Mouse (Mus musculus): ENCODE measurements at regions not wholly inside any gene's neighbourhood (a gene's known extent, or its start where the extent isn't known, plus 50 kb on each side); places are given as distances from the start of the nearest gene placed in this dataset.
"Not testable (repeated sequence)": the region's sequence is repeated elsewhere in the genome, so short reads cannot be mapped to it uniquely, and the experiment has no call there.

DNA sequence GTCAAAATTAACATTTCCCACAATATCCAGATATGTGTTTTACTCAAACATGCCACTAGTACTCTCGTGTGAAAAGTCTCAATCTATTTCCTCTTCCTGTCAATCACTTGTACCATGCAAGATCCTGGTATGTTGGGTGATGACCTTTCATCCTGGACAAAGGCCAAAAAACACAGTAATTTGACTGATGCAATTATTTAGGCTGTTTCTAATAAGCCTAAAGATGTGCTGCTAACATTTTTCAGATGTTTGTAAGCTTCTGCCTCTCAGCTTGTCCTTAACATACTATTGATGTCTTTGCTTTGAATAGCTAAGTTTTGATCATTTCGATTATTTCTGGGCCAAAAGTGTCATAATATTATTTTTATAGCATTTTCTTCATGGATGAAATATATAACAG lies 418.4 kb upstream of the Arrdc4 start:
- no peak for DNase-seq (ENCODE audit: low spot score)

DNA sequence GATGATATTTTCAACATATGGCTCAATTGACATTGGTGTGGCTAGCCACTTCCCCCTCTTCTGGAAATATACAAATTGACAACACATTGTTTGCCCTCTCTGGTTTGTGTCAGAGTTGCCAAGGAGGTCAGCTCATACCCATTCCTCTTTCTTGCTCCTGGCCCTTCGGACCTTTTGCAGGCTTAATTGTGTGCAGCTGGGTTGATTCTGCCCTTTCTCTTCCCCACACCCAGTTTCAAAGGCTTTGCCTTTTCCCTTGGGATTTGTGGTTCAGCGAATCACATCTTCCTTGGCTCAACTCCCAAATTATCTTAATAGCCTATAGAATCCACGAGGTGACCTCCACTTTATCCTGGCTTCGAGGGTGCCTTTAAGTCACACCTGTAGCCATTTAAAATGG lies 412.9 kb upstream of the Arrdc4 start:
- DNase-seq (ENCODE audit: low spot score): no peak

DNA sequence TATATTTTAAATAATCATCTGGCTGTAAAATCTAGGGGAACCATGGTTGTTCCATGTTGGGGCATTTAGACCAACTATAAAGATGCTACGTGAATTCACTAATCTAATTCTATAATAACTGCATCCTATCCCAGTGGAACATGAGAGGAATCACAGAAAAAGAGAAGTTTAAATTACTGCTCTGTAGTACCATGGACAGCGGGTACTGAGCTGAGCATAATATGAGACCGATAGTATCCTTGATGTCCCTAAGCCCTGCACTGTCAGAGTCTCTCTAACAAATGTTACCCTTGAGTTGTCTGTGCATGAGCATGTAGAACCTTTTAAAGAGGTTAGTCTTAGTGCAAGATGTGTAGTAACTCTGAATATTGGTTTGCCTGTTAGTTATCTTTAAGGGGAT lies 393.3 kb upstream of the Arrdc4 start:
- DNase-seq (ENCODE audit: low spot score): no peak

DNA sequence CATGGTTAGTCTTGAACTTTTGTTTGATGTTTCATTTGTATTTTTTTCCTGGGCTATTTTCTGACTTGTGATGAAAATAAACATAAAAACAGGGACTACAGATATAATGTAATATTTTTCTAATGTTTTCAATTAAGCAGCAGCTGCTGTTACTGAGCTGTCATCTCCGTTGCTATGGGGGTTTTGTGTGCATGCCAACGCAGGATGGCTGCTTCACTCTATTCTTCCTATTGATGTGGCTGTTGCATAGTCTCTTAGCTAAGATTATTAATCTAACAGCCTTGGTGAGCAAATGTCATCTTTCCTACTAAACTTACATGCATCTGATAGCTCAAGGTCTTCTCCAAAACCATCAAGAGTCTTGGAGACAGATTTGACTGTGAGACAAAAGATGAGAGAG lies 384.4 kb upstream of the Arrdc4 start:
- DNase-seq (ENCODE audit: low spot score): no peak

DNA sequence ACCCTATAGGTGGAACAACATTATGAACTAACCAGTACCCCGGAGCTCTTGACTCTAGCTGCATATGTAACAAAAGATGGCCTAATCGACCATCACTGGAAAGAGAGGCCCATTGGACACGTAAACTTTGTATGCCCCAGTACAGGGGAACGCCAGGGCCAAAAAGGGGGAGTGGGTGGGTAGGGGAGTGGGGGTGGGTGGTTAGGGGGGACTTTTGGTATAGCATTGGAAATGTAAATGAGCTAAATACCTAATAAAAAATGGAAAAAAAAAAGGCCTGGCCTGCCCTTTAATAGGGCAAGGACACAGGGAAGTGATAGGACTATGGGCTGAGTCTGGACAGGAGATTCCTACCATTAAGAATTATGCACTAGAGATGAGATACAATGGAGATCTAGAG lies 352.7 kb upstream of the Arrdc4 start:
- DNase-seq (ENCODE audit: low spot score): not testable (repeated sequence)

DNA sequence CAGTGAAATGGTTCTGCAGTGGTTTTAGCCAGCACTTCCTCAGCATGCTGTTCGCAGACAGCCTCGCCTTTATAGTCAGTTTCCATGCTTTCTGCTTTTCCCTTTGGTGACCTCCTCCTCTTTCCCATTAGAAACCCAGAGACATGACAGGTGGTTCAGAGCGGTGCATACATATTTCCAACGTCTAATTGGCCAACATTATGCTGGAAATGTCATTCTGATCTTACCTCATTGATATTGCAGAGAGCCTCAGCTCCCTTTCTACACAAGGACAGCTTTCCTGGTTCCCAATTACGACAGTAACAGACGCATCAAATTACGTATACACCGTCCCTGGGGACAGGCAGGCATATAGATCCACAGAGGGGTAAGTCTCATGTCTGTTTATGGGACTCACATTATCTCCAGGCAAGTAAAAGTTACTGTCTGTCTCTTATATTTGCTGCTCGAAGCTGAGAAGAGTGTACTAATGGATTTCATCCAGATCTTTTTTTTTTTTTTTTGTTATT lies 348.6 kb upstream of the Arrdc4 start:
- no peak for DNase-seq (ENCODE audit: low spot score)

DNA sequence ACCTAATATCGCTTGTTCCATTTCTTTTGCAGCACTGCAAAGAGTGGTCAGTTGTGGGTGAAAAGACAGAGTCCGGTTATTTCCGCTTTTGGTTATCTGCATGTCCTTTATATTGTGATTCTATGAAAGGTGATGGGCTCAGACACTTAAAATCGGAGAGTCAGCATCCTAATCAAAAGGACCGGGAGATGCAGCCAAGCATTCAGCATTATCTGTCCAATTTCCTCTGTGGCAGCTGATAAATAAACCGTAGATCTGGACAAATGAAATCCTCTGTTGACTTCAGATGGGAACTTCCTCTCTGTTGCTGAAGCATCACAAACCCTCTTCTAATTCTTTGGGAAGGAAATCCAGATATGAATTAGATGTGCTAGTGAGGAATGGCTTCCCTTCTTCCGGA lies 325.7 kb upstream of the Arrdc4 start:
- DNase-seq (ENCODE audit: low spot score): no peak

DNA sequence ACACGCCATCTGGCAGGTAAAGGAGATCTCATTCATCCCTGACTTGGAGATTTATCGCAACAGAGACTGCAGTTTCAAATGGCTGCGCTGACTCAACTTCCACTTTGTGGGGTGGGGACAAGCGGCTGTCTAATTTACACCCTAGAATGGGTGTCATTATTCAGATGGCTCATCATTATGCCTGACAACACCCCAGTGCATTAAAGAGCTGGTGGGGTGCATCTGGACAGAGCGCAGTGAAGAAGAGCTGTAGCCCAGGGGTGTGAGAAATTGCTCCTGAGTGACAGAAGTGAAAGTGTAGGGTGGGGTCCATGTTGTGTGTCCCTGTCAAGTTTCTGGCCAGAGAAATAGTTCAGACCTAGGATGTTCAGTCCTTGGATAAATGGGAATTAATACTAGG lies 314.0 kb upstream of the Arrdc4 start:
- no peak for DNase-seq (ENCODE audit: low spot score)

DNA sequence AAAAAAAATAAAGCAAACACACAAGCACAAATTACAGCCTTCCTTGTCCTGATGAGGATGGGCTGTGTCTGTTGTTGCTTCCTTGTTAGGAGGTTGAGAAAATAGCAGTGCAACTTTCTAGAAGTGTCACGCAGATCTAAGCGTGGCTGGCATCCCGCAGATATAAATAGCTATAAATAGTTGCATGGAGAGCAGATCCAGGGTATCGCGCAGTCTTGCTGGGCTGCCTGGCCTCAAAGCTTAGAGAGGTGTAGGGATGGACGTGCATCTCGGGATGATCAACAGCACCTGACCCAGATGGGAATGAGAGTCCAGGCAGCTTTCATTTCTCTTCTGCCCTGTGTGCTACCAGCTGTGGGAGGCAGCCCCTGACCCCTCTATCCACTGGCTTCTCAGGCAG lies 313.5 kb upstream of the Arrdc4 start:
- no peak for DNase-seq (ENCODE audit: low spot score)

DNA sequence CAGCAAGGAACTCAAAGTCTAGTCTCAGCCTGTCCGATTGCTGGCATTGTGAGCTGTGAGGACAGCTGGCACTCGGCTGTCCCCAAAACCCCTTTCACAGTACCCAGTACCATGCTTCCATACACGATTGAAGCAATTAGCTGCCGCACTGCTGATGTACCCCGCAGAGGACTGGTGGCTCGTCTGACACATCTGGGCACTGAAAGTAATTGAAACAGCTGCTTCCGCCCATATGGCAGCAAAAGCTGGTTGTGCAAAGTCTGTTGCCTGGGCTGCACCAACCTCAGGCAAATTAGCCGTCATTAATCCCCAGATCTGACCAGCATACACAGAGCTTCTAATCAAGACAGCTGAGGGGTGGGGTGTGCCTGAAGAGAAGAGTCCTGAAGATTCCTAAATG lies 313.1 kb upstream of the Arrdc4 start:
- no peak for DNase-seq (ENCODE audit: low spot score)

DNA sequence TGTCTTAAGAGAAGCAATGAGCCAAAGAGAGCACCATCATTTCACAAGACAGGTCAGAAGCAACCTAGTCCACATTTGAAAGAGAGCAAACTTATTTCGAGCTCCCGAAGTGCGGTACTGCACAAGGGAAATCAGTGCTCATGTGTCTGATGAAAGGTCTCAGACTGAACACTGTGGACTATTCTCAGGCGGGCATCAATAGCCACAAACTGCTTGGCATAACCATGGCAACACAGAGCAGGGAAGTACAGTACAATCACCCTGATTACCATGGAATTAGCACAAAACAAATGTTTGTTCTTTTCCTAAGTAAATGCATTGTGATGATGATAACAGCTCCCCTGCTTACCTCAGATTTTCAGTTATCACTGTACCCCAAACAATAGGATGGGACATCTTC lies 312.2 kb upstream of the Arrdc4 start:
- no peak for DNase-seq (ENCODE audit: low spot score)

DNA sequence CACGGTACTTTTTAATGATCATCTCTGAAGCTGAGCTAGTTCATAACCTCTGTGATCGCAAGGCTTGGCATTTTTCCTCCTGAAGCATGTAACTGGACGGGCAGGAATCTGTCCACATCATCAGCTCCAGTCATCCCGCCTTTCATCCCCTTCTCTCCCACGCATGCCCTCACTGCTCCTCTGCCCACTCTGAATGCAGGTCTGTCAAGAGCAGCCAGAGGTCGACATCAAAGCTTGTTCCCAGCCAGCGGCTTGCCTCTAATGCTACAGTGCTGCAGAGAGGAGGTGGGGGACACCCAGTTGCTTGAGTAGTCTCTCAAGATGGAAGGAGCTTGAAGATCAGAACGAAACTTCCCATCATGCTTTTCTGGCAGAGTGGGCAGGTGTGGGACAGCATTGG lies 267.5 kb upstream of the Arrdc4 start:
- DNase-seq (ENCODE audit: low spot score): no peak

DNA sequence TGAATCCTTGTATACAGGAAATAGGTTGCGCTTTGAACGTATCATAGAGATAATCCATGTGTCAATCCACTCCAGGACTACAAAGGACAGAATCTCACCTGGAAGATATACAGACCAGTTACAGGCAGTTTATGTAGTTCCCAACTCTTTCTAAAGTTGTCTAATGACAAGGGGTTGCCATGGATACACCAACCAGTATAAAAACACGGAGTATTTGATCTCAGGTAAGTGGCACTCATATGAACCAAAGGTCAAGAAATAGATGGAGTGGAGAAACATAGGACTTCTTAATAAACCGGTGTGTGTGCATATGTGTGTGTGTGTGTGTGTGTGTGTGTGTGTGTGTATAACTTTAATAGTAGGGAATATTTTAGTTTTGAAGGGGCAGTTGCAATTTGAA lies 266.0 kb upstream of the Arrdc4 start:
- no peak for DNase-seq (ENCODE audit: low spot score)

DNA sequence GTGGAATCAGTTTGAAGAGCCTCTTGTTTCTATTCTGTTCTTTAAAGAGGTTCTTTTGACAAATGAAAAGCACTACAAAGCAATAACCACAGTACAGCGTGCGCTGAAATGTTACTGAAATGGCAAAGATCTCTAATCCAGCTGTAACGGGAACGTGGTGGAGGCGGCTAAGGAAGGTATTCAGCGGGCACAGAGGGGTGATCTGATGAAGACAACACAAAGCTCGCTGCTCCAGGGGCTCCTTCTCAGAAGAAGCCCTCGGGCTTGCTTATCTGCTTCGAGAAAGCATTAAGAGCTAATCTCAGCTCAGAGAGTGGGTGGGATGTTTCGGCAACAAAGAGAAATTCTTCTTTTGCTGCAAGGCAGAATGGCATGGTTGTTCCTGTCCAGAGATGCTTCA lies 258.2 kb upstream of the Arrdc4 start:
- DNase-seq (ENCODE audit: low spot score): no peak

DNA sequence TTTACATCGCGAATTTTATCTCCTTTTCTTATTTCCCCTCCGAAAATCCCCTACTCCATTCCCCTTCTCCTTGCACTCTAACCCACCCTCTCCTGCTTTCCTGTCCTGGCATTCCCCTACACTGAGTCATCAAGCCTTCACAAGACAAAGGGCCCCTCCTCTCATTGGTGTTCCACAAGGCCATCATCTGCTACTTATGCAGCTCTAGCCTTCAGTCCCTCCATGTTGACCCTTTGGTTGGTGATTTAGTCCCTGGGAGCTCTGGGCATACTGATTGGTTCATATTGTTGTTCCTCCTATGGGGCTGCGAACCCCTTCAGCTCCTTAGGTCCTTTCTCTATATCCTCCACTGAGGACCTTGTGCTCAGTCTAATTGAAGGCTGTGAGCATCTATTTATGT lies 239.0 kb upstream of the Arrdc4 start:
- DNase-seq (ENCODE audit: low spot score): no peak

DNA sequence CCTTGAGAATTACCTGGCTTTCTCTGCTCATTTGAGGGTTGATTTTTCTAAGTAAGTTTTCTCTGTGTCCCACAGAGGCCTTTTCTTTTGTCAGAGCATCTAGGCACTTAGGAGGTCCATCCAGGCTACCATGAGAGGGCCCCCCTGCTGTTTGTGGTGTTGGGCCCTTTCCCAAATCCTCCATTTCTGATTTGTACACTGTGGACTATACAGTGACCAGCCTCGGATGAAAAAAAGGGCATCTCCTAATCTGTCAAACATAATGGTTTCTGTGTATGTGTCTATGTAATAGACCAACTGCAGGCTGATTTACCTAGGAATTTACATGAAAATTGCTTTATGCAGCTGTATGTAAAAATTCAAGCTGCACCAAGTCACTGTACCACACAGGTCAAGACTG lies 234.9 kb upstream of the Arrdc4 start:
- DNase-seq (ENCODE audit: low spot score): no peak

DNA sequence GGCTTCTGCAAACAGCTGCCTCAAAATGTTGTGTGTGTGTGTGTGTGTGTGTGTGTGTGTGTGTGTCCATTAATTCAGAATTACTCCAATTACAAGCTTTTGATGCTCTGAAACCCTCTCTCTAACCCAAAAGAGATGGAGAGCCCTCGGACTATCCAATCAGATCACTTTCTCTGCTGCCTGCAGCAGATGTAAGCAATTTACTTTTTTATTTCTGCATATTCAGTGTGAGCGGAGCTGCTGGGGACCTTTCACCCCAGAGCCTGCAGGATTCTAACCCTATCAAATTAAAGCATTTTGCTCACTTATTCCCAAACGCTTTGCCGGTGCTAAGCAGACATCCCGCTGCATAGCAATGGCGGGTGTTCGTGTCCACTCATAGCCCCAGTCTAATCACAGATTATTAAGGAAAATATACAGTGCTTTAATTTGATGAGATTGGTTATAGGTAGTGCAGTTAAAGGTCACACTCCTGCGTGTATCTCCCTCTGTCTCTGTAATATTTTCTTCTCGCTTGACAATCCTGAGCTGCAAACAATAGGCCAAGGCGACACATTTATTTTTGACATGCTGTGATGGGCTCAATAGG lies 234.0 kb upstream of the Arrdc4 start:
- no peak for DNase-seq (ENCODE audit: low spot score)

DNA sequence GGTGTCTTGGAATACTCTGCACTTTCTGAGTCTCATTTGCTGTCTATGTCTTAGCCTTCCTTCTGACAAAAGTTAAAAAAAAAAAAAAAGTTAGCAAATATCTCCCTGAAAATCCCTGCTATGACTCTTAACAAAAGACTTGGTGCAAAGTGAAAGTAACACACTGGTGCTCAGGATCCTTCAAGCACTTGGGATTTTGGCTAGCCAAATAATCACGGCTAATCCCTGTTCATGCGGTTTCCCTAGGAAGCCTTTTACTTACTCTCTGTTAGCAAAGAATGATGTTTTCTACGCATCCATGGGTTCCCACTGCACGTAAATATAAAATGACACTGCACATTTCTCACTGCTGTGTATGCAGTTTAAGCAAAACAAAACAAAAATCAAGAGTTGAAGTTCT lies 229.5 kb upstream of the Arrdc4 start:
- no peak for DNase-seq (ENCODE audit: low spot score)

DNA sequence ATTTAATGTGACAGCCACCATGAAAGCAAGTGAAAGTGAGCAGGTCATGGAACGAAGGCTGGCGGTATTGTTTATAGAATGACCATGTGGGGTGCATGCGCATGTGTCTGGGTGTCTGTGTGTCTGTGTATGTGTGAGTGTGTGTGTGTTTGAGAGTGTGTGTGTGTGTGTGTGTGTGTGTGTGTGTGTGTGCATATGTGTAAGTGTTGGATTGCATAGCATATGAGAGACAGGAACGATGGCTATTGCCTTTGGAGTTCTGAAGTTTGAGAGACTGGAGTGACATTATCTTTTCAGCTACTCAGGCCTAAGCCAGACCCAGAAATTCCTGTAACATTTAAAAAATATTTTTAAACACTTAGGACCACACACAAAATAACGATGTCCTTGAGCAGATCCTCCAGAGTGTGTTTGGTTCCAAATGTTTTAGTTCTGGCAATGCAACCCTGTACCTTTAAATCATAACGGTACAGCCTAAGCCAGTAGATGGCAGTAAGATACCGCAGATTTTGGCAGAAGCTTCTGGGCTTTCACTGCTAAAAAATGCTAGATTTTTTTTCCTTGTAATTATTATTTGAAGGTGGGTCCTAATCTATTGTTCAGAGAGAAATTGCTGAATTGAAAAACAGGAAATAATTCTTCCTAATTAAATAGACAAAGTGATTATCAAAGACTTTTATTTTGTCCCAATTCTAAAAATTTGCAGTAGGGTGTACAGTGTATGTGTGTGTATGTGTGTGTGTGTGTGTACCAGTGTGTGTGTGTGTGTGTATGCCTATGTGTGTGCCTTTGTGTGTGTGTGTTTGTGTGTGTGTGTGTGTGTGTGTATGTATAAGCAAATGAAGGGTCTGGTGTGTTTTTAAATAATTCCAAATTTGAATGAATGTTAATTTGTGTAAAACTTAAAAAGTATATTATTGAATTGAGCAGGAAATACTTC lies 228.0 kb upstream of the Arrdc4 start:
- no peak for DNase-seq (ENCODE audit: low spot score)

DNA sequence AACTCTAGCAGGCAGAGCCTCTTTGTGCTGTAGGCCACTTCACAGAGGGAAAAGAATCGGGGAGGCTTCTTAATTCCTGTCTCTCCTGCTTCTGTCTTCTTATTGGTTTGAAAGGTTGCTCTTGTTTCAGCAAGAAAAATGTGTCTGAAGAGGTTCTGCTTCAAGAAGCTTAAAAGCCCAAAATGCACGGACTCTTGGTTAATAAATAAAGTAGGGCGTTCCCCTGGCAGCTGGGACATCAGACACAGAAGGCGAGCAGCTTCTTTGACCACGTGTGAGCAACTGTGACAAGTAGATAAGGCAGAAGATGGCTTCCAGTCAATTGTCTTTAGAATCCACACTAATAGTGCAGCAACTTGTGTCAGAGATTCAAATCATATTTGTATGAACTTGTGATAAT lies 226.9 kb upstream of the Arrdc4 start:
- no peak for DNase-seq (ENCODE audit: low spot score)

DNA sequence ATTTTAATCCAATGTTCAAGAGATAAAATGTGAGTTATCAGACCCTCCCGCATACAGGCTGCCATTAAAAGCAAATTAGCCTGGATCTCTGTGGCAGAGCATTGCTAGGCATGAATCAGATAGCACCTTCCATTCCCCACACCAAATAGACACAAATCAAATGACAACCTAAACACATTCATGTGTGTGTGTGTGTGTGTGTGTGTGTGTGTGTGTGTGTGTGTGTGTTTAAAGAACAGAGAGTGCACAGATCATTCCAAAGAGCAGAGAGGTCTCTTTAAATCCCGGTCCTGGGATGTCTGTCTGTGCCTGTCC lies 226.5 kb upstream of the Arrdc4 start:
- DNase-seq (ENCODE audit: low spot score): no peak

DNA sequence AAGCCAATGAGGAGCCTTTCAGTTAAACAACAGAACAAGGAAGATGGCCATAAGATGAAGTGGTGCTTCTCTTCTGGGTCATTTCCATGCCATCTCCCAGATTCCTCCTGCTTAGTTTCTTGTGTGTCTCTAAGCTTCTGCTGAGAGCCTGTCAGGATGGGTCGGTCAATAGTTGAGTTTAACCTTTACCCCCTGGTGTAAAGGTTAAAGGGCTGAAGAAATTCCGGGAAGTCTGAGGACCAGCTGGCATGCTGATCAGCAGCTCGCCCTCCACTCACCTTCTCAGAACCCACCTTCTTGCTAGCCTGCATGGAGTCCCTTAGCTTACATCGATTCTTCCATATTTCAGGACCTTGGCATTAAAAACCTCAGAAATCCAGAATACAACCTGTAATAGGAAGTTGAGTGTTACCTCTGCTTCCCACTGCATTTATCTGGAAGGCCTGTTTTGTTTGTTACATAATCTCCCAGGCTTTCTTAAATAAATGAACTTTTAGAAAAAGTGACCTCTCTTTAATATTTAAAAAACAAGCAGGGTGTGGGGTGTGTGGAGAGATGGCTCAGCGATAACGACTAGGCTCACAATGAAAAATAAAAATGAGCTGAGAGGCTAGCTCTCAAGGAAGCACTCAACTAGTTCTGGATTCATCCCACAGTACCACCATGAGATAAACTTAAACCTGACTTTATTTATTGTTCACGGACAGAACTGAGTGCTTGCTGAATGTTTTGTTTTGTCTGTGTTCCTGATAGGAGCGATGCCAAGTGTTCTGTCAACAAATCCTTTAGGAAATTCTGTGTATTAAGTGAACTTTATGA lies 225.9 kb upstream of the Arrdc4 start:
- no peak for DNase-seq (ENCODE audit: low spot score)
